ENCODE assay signal across 8 mouse cellular contexts in genomic region chr11:116628712-116629111, GRCm38 (mm10). TPM values are rescaled to one million over a fixed set of nuclear protein-coding genes. Genes with fewer than 3 reads are reported as not detected.
DNase-seq lines count a peak whose midpoint lies in the region; ATAC-seq and TF ChIP-seq lines count a peak whose summit lies in the region.

No protein-coding gene starts in this region.

- peak; percentile 99 for TF ChIP-seq CTCF in forebrain, postnatal 0 days (IDR thresholded peaks at IDR 0.05; ENCODE audit: low read depth)

- ATAC-seq in forebrain, postnatal 0 days, result peak; percentile 85
- 0 out of 2 replicates have a peak, but pooled peaks have one; percentile 30 for ATAC-seq in hindbrain, embryonic 11.5 days (ENCODE audit: low FRiP score)

- no peaks in the 10 kb centered on the region for H3K36me3 ChIP-seq in forebrain, postnatal 0 days (ENCODE audit: insufficient read depth)
- no peaks in the 10 kb centered on the region for H3K36me3 ChIP-seq in hindbrain, embryonic 11.5 days (ENCODE audit: control insufficient read depth, insufficient read depth, low read length)

- 57% methylated on average over 9 of the region's 9 CpGs for WGBS in forebrain, postnatal 0 days
- WGBS in hindbrain, embryonic 11.5 days, result 59% methylated on average over 9 of the region's 9 CpGs

- peak; percentile 95 for DNase-seq in R1 (ENCODE audit: low read depth, low spot score)
- DNase-seq in cerebellum, adult 18-20 months, result peak; percentile 87 to 92
- DNase-seq in forebrain, postnatal 0 days, result peak; percentile 95
- DNase-seq in hindbrain, embryonic 11.5 days (ENCODE audit: low spot score), result peak; percentile 95
- DNase-seq in layer of hippocampus, adult 9-11 months, result peak; percentile 84
- peak; percentile 97 for DNase-seq in lung, postnatal 36 days
- DNase-seq in right cerebral cortex, adult 18-20 months, result peak; percentile 84
- peak; percentile 66 for DNase-seq in urinary bladder, postnatal 10 days (ENCODE audit: low spot score)

- H3K27ac ChIP-seq in forebrain, postnatal 0 days (ENCODE audit: low read depth, low read length), result no peak overlapping the region
- no peak overlapping the region for H3K27ac ChIP-seq in hindbrain, embryonic 11.5 days (ENCODE audit: low read depth, low read length)

- H3K27me3 ChIP-seq in forebrain, postnatal 0 days (ENCODE audit: insufficient read depth, low read length), result peaks cover 5% of the 10 kb centered on the region; the same call in 1 of the 2 replicates
- H3K27me3 ChIP-seq in hindbrain, embryonic 11.5 days (ENCODE audit: control insufficient read depth, insufficient read depth, low read length), result peaks cover 9% of the 10 kb centered on the region

- H3K4me2 ChIP-seq in forebrain, postnatal 0 days (ENCODE audit: low read depth), result no peak overlapping the region
- H3K4me2 ChIP-seq in hindbrain, embryonic 11.5 days (replicated peaks; ENCODE audit: low read depth, low read length), result no peak overlapping the region

- H3K4me3 ChIP-seq in forebrain, postnatal 0 days (ENCODE audit: low read depth, low read length), result no peak overlapping the region
- H3K4me3 ChIP-seq in hindbrain, embryonic 11.5 days (ENCODE audit: low read depth, low read length), result no peak overlapping the region

- no peak overlapping the region for H3K9ac ChIP-seq in forebrain, postnatal 0 days
- no peak overlapping the region for H3K9ac ChIP-seq in hindbrain, embryonic 11.5 days (ENCODE audit: low read depth, low read length)

- no peaks in the 10 kb centered on the region for H3K9me3 ChIP-seq in forebrain, postnatal 0 days (ENCODE audit: low read length)
- H3K9me3 ChIP-seq in hindbrain, embryonic 11.5 days (ENCODE audit: control insufficient read depth, low read length), result no peaks in the 10 kb centered on the region

- no peaks in the 10 kb centered on the region for H3K4me1 ChIP-seq in forebrain, postnatal 0 days (ENCODE audit: insufficient read depth)
- H3K4me1 ChIP-seq in hindbrain, embryonic 11.5 days (replicated peaks; ENCODE audit: control insufficient read depth, insufficient read depth, low read length), result peaks cover 4% of the 10 kb centered on the region

RNA-seq across cellular contexts. Expression of gene Rhbdf2, which starts 1.9 kb away (rescaled TPM):
- total RNA-seq in forebrain, postnatal 0 days (2014; rRNA removed), result 1.6 and 1.9 TPM in 2 replicates
- polyA plus RNA-seq in forebrain, postnatal 0 days (2015; fragmentation: Nextera tagmentation; extraction: Ambion mirVana), result 0.75 and 0.97 TPM in 2 replicates
- 2.1 and 2.7 TPM in 2 replicates for polyA plus RNA-seq in hindbrain, embryonic 11.5 days (2014; fragmentation: Nextera tagmentation; extraction: Ambion mirVana)

RNA-seq across cellular contexts. Expression of gene Prcd, which starts 24.6 kb away (rescaled TPM):
- total RNA-seq in forebrain, postnatal 0 days (2014; rRNA removed), result 1.5 and 3.3 TPM in 2 replicates
- polyA plus RNA-seq in forebrain, postnatal 0 days (2015; fragmentation: Nextera tagmentation; extraction: Ambion mirVana), result 3.4 and 4.8 TPM in 2 replicates
- polyA plus RNA-seq in hindbrain, embryonic 11.5 days (2014; fragmentation: Nextera tagmentation; extraction: Ambion mirVana), result 0.32 and 0.43 TPM in 2 replicates

RNA-seq across cellular contexts. Expression of gene Cygb, which starts 25.4 kb away (rescaled TPM):
- total RNA-seq in forebrain, postnatal 0 days (2014; rRNA removed), result 20.7 and 22.7 TPM in 2 replicates
- polyA plus RNA-seq in forebrain, postnatal 0 days (2015; fragmentation: Nextera tagmentation; extraction: Ambion mirVana), result 24.9 and 27.6 TPM in 2 replicates
- polyA plus RNA-seq in hindbrain, embryonic 11.5 days (2014; fragmentation: Nextera tagmentation; extraction: Ambion mirVana), result 2.4 and 2.8 TPM in 2 replicates

RNA-seq across cellular contexts. Expression of gene Aanat, which starts 42.5 kb away (rescaled TPM):
- 0.31 and 0.62 TPM in 2 replicates for total RNA-seq in forebrain, postnatal 0 days (2014; rRNA removed)
- polyA plus RNA-seq in forebrain, postnatal 0 days (2015; fragmentation: Nextera tagmentation; extraction: Ambion mirVana), result 0.88 and 0.89 TPM in 2 replicates
- polyA plus RNA-seq in hindbrain, embryonic 11.5 days (2014; fragmentation: Nextera tagmentation; extraction: Ambion mirVana), result not detected in 2 replicates

RNA-seq across cellular contexts. Expression of gene Ube2o, which starts 47.5 kb away (rescaled TPM):
- total RNA-seq in forebrain, postnatal 0 days (2014; rRNA removed), result 81.3 and 94.1 TPM in 2 replicates
- polyA plus RNA-seq in forebrain, postnatal 0 days (2015; fragmentation: Nextera tagmentation; extraction: Ambion mirVana), result 26.6 and 32.1 TPM in 2 replicates
- 17.5 and 18.8 TPM in 2 replicates for polyA plus RNA-seq in hindbrain, embryonic 11.5 days (2014; fragmentation: Nextera tagmentation; extraction: Ambion mirVana)
